Mouse (Mus musculus): ENCODE results near the gene Spock1.

Spock1 gene

DNA sequence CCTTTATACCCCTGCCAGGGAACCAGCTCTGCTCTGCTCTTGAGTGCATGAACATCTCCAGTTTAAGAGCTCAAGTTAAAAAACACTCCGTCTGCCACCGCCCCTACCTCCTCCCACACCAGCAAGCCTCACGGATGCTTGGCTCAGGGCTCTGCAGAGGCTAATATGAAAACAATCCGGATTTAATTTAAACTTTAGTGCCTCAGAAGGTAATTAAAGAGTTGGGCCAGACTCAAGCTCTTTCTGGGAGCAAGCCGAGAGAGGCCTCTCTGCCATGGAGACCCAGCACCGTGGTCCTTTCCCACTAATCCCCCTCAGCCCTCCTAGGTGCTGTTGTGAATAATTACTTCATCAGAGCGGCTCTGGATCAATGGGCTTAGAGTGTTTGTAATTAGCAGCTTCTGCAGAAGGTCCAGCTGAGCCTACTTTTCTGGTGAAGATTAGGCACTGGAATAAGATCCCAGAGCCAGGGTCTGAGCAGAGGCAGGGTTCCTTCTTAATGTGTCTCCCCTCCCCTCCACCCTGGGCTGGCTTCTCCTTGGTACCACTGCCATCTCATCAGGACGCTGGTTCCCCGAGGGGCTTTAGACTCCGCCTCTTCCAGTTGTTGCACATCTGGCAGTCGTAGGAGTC lies 457.8 kb downstream of the Spock1 start:
- no peak for DNase-seq

DNA sequence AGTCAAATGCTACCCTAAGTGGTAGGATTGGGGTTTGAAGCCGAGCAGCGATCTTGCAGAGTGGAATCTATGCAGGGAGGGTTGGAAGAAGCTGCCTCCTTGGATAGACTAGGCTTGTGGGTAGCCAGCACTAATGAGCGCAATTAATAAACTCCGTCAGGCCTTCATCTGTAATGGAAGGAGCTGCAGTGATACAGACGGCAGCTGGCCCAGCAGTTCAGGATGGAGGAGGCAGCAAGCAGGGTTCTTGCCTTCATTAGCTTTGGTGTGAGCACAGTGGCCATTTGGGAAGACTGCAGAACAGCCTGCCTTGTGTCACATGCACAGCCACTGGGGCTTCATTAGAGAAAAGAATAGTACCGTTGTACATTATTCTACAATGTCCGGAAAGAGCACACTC lies 459.2 kb downstream of the Spock1 start:
- no peak for DNase-seq

DNA sequence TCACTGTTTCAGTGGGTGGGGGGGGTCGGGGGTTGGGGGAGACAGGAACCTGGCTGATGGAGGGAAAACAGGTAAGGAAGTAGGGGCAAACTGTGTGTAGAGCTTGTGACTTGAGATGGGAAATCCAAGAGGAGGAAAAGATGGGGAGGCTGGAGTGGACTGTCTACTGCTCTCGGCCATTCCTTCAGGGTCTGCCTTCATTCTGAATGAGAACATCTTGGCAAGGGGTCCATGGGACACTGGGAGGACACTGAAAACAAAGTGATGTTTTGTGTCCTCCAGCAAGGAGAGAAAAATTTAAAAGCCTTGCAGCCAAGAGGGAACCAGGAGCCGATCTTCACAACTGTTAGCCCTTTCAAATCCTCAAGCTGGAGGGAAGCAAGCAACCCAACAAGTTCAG lies 463.2 kb downstream of the Spock1 start:
- DNase-seq, result no peak

DNA sequence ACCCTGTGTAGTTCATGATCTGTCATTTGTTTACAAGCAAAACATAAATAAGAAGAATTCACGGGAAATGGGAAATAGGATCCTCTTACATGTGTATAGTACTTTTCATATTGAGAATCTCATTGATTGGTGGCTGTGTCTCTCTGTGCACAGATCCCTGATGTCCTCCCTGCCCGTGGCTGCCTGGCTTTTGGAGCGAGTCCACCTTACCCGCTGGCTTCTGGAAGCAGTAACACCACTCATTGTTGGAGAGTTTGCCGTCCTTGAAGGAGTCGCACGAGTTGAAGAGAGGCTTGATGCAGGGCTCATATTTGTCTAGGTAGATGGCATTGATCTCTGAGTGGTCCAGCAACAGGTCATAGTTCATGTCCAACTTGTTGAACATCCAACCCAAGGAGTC lies 468.0 kb downstream of the Spock1 start:
- no peak for DNase-seq

DNA sequence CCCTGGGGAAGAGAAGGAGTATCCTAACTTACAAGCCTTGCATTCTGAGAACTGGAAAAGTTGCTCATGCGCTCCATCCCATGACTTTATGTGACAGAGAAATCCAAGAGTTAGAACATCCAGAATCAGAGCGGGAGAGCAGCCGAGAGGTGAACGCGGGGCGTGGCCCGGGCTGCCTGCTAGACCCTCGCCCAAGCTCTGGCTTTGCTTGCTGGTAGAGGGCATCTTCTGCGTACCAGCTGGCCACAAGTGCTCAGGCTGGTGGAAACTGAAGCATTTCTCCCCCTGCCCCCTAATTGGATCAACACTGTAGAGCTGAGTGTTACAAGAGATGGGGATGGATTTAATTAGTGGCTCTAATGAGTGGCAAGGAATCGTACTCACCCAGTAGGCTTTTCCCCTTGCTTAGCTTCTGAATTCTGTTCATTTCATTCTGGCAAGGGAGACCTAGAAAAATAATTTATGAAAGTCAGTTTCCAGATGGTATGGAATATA lies 472.4 kb downstream of the Spock1 start:
- no peak for DNase-seq

DNA sequence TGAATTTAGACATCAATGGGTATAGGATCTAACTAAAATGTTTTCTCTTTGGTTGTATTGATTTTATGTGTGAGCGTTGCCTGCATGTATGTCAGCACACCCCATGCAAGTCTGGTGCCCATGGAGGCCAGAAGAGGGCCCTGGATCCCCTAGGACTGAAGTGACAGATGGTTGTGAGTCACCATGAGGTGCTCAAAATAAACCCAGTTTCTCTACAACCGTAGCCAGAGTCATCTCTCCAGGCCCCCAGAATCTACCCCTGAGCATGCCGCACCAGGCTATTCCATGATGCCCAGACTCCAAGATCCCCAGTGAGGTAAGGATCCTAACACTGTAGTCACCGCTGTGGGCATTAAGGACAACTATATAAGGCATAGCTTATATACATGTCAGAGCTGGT lies 474.3 kb downstream of the Spock1 start:
- DNase-seq, result no peak

DNA sequence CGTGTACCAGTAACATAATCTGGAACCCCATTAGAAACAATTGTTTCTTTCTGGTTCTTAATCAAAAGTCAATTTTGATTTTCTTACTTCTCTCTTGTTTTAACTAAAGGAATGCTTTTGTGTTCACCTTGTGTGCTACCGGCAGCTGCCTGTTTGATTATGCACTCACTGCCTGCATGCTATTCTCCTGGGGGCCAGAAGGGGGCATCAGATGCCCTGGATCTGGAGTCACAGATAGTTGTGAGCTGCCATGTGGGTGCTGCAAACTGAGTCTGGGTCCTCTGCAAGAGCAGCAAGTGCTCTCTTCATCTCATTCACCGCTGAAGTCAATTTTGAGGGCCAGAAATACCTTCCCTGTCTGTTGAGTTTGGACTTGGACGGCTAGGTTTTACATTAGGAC lies 476.3 kb downstream of the Spock1 start:
- no peak for DNase-seq

DNA sequence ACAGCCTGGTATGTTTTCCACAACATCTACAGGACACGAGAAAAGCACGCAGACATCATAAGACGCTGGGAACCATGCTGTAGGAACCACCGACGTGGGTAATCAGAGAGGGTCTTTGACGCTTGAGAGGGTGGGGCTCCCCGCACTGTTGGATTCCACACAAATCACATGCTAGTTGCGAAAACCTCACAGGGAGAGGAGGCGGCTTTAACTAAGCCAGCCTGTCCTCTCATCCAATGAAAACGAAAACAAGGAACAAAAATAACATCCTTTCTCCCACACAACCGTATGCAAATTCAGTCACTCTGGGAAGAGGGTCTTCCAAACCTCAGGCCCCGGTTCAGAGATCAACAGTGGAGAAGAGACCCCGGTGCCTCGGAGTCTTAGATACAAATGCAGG lies 479.3 kb downstream of the Spock1 start:
- no peak for DNase-seq

DNA sequence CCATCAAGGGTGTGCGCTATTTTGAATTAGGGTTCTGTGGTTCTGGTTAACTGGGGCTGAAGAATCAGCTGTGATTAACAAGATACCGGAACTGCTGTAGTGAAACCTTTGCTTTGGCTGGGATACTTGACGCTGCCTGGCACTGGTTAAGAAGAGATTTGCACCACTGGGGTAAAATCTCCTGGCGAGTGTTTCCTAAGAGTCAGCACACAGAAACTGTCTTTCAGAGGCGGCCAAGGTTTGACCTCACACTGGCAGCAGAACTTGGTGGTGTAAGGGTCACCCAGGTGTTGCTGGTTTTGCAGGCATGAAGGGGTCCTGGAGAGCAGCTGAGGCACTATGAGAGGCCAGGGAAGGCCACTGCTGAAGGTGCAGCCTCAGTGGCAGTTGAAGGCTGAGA lies 489.4 kb downstream of the Spock1 start:
- no peak for DNase-seq

DNA sequence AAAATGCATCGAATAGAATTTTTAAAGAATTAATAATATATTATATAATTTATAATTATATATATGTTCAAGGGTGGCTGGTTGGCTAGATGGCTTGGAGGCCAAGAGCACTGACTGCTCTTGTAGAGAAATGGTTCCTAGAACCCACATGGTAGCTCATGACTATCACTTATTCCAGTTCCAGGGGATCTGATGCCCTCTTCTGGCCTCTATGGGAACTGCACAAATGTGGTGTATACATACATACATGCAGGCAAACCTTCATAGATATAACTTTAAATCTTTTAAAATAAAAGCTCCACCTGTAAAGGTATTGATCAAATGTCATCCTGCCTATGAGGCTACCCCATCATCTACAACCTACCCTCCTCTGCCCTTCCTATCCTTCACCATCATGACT lies 493.4 kb downstream of the Spock1 start:
- DNase-seq, result no peak

DNA sequence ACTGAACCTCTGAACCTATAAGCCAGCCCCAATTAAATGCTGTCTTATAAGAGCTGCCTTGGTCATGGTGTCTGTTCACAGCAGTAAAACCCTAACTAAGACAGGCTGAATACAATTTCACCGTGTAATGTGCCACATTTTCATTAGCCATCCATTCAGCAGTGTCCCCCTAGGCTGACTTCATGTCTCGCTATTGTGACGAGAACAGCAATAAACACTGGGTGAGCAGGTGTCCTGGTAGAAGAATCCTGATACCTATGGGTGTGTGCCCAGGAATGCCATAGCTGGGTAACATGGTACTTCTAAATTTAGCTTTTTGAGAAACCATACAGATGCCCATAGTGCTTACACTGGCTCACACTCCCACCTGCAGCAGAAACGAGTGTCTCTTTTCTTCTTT lies 500.5 kb downstream of the Spock1 start:
- no peak for DNase-seq

DNA sequence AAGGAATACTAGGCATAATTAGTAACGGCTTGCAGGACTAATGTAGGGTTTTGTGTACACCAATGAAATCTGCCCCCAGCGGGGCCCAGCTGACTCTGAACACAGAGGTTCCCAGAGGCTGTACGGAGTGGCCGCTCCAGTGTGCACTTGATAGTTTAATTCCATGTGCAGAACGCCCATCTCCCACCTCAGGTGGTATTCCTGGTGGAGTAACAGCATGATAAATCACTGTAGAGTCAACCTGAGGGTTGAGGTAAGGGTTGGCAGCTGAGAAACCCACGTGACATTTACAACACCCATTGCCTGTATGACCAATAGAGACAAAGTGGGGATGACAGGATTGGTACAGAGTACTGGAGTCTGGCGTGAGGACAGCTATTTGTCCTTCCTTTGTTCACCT lies 505.7 kb downstream of the Spock1 start:
- DNase-seq, result no peak

DNA sequence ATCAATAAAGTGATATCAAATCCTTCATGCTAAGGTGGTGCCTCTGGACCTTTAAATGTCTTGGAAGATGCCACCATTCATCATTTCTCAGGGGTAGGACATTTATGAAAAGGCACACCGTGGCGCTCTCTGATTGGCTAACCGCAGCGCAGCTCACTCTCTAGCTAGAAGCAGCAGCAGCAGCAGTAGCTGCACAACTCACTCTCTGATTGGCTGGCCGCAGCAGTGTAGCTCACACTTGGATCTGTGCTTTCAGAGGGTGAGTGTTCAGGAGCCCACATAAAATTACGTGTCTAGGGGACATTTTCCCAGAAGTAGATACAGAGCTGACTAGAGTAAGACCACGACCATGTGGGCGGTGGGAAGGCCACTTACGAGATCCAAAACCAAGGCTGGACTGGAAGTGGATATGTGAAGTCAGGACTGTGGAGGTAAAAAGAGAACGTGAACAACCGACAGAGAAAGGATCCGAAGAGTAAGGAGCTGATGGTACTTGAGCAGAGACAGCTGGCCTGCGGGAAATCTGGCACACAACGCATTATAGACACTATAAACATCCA lies 535.9 kb downstream of the Spock1 start:
- DNase-seq, result no peak

Measured in cerebellum, adult 11-12 months (tissue).